Mouse (Mus musculus) myocyte (in vitro differentiated cells): Measurements from ENCODE around the gene Arvcf.

Experiments
- CEBPB ChIP-seq: IDR thresholded peaks from 2 replicates; pipeline ENCODE4 v1.6.1; 2011; ENCODE audit warnings: mild to moderate bottlenecking, moderate library complexity; ENCODE audit not compliant: poor library complexity, insufficient read depth, severe bottlenecking
- E2F4 ChIP-seq: IDR thresholded peaks from one replicate; pipeline ENCODE4 v1.6.1; 2011; ENCODE audit warnings: mild to moderate bottlenecking, control low read depth, moderate library complexity; ENCODE audit not compliant: insufficient read depth
- MAX ChIP-seq: IDR thresholded peaks from one replicate; pipeline ENCODE4 v1.6.1; 2011; ENCODE audit warnings: low read depth, mild to moderate bottlenecking, control low read depth
- MYOD1 ChIP-seq, 3 experiments: IDR thresholded peaks; one replicate each; pipeline ENCODE4 v1.6.1; 2011; ENCODE audit warnings: control low read depth in 2 of 3, low read depth in 2 of 3, mild to moderate bottlenecking in 2 of 3, moderate library complexity in 1 of 3; ENCODE audit not compliant: insufficient read length in 2 of 3, control insufficient read depth in 1 of 3
- MYOG ChIP-seq, 3 experiments: IDR thresholded peaks; one replicate each; pipeline ENCODE4 v1.6.1; 2011; ENCODE audit warnings: control low read depth in 2 of 3, low read depth in 2 of 3, mild to moderate bottlenecking in 2 of 3; ENCODE audit not compliant: insufficient read length in 2 of 3, control insufficient read depth in 1 of 3, insufficient read depth in 1 of 3
- POLR2A ChIP-seq: IDR thresholded peaks from one replicate; pipeline ENCODE4 v1.6.1; 2011; ENCODE audit warnings: low read depth, mild to moderate bottlenecking, control low read depth, moderate library complexity; ENCODE audit not compliant: insufficient read length
- TCF12 ChIP-seq: IDR thresholded peaks from one replicate; pipeline ENCODE4 v1.6.1; 2011; ENCODE audit warnings: mild to moderate bottlenecking, control low read depth; ENCODE audit not compliant: poor library complexity, insufficient read depth, severe bottlenecking
- USF1 ChIP-seq: IDR thresholded peaks from one replicate; pipeline ENCODE4 v1.6.1; 2011; ENCODE audit warnings: low read depth, mild to moderate bottlenecking, control low read depth, moderate library complexity

- TF ChIP-seq USF1 (no peak), MYOG (IDR thresholded peaks at IDR 0.05; ENCODE audit: control insufficient read depth in 1 of 3, insufficient read depth in 1 of 3, insufficient read length in 2 of 3, low read depth in 2 of 3) (no peak), MYOD1 (IDR thresholded peaks at IDR 0.05; ENCODE audit: control insufficient read depth in 1 of 3, insufficient read length in 2 of 3, low read depth in 2 of 3) (no peak), MAX (no peak), POLR2A (no peak), E2F4 (no peak), CEBPB (no peak), TCF12 (no peak)
These were observed 43.1 kb downstream of the Arvcf start for GRCm38 (mm10) chr16:18391127-18391526.
